Mouse (Mus musculus) olfactory bulb, adult 2 months (tissue): ENCODE data around the gene Timeless. TPM values are rescaled to one million over a fixed set of nuclear protein-coding genes. Genes with fewer than 3 reads are reported as not detected.
"Not testable (repeated sequence)": the region's sequence is repeated elsewhere in the genome, so short reads cannot be mapped to it uniquely, and the experiment has no call there.

Source experiments
- H3K27ac ChIP-seq: fragments of 200-500 bp; 2 replicates; pipeline ENCODE4 v1.5.1; 2012; ENCODE audit warnings: low read depth, low read length; ENCODE audit not compliant: insufficient read depth
- H3K4me1 ChIP-seq: fragments of 200-500 bp; 2 replicates; pipeline ENCODE4 v1.6.1; 2012; ENCODE audit warnings: low read length; ENCODE audit not compliant: control insufficient read depth, insufficient read depth
- H3K4me3 ChIP-seq: fragments of 200-500 bp; 2 replicates; pipeline ENCODE4 v1.5.1; 2012; ENCODE audit warnings: mild to moderate bottlenecking, low read depth, low read length, moderate library complexity; ENCODE audit not compliant: insufficient read depth
- CTCF ChIP-seq: fragments of 200-500 bp; IDR thresholded peaks from 2 replicates; pipeline ENCODE4 v1.5.1; 2012; ENCODE audit warnings: low read depth, mild to moderate bottlenecking, low read length, moderate library complexity; ENCODE audit not compliant: insufficient read depth
- POLR2A ChIP-seq: fragments of 200-500 bp; IDR thresholded peaks from 2 replicates; pipeline ENCODE4 v1.6.1; 2012; ENCODE audit warnings: mild to moderate bottlenecking, low read depth, low read length, moderate library complexity; ENCODE audit not compliant: insufficient read depth
- WGBS: fragments of 180-500 bp; shearing (Covaris S2); methylation state at CpG from one replicate; pipeline ENCODE4 v1.1.7; 2018; 5-methylcytosine and 5-hydroxymethylcytosine counted together
- polyA plus RNA-seq: library from polyadenylated mRNA; stranded (reverse); fragments of >200 nt; gene quantifications from 2 replicates; pipeline ENCODE4 v1.2.4, GENCODE M21; 2012; ENCODE audit warnings: low replicate concordance; ENCODE audit not compliant: missing spikeins, insufficient read depth, insufficient read length

The Timeless gene
- polyA plus RNA-seq = not detected in 2 replicates

DNA sequence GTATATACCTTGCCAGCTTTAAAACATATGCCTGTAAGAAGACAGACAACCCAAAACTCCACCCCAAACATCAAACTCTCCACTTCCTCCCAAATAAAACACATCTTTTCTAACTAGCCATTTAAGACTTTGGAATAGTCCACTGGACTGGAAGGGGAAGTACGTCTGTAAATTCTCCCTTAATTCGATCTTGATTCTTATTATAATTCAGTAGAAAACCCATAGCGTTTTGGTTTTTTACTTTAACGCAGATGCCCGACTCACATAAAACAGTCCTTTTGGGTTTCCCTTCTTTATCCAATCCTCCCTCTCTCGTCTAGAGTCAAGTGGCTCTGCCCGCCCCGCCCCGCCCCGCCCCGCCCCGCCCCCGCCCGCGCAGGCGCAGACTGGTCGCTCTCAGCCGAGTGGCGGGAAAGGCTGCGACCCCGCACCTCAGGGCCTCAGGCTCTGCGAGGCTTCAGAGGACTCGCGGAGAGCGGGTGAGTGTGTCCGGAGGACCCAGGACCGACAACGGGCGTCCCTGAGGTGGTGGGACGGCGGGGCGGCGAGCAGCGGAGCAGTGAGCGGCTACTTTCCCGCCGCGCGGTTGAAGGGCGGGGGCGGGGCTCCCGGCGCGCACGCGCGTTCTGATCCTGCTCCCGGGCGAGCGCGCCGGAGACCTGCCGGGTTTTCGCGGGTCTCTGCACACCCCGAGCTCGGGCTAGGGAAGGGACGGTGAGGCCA, at the start of gene Timeless:
Gene Timeless, plus strand, starts transcription at position 369 of the 723 bp plus-strand sequence.
- no peaks in the 10 kb centered on the region; the same call in 1 of the 2 replicates for H3K4me1 ChIP-seq
- WGBS = under 1% methylated on average over 57 of the region's 58 CpGs
- TF ChIP-seq CTCF (no peak), POLR2A (peak; percentile 93)
- H3K27ac ChIP-seq = peak within 1 kb of the TSS; percentile 97
- peak within 1 kb of the TSS; percentile 99 for H3K4me3 ChIP-seq

DNA sequence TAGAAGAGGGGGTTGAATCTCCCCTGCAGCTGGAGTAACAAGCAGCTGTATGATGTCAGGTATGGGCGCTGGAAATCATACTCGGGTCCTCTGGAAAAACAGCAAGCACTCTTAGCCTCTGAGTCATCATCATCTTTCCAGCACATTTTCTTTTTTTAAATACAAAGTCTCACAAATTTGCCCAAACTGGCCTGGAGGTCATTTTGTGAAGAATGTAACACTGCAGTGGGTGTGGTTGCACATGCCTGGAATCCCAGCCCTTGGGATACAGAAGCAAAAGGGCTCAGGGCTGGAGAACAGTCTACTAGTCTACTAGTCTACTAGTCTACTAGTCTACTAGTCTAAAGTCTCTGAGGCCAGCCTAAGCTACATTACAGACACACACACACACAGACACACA, 47.6 kb upstream of the Timeless start:
- 82% methylated on average over 2 of the region's 2 CpGs for WGBS
- no peak for TF ChIP-seq CTCF
- TF ChIP-seq POLR2A = no peak
- no peak overlapping the region for H3K27ac ChIP-seq

GRCm38 (mm10) chr10:128185277-128185940, 46.5 kb upstream of the Timeless start:
- no peak for TF ChIP-seq POLR2A
- no peak for TF ChIP-seq CTCF
- no peak overlapping the region for H3K27ac ChIP-seq
- no peak overlapping the region for H3K4me3 ChIP-seq
- WGBS = 83% methylated on average over 6 of the region's 6 CpGs
- H3K4me1 ChIP-seq = no peaks in the 10 kb centered on the region

More for the DNA sequence above, 47.6 kb upstream of the Timeless start:
- H3K4me3 ChIP-seq = no peak overlapping the region
- H3K4me1 ChIP-seq = no peaks in the 10 kb centered on the region

DNA sequence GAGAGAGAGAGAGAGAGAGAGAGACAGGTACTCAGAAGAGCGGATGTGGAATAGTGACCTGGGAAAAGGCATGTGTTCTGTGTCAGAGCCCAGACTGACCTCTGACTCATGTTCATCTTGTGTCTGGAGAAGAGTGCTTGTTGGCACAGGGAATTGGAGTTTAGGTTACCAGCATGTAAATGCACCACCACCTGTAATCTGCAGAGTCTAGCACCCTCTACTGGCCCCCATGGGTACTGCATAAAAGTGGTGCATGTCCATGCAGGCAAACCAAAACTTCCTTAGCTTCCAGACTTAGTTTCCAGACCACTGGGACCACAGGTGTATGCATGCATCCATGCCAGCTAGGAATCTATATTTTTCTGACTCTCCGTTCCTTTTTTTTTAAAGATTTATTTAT, 45.9 kb upstream of the Timeless start:
- no peak overlapping the region for H3K4me3 ChIP-seq
- no peak overlapping the region for H3K27ac ChIP-seq
- H3K4me1 ChIP-seq = no peaks in the 10 kb centered on the region
- WGBS = 62% methylated on average over 2 of the region's 2 CpGs
- TF ChIP-seq POLR2A (no peak), CTCF (no peak)

GRCm38 (mm10) chr10:128187181-128187605, 44.7 kb upstream of the Timeless start:
- Histone ChIP-seq H3K4me1 (no peaks in the 10 kb centered on the region), H3K4me3 (no peak overlapping the region), H3K27ac (no peak overlapping the region)
- no peak for TF ChIP-seq CTCF
- TF ChIP-seq POLR2A = no peak
- 71% methylated on average over 5 of the region's 5 CpGs for WGBS

DNA sequence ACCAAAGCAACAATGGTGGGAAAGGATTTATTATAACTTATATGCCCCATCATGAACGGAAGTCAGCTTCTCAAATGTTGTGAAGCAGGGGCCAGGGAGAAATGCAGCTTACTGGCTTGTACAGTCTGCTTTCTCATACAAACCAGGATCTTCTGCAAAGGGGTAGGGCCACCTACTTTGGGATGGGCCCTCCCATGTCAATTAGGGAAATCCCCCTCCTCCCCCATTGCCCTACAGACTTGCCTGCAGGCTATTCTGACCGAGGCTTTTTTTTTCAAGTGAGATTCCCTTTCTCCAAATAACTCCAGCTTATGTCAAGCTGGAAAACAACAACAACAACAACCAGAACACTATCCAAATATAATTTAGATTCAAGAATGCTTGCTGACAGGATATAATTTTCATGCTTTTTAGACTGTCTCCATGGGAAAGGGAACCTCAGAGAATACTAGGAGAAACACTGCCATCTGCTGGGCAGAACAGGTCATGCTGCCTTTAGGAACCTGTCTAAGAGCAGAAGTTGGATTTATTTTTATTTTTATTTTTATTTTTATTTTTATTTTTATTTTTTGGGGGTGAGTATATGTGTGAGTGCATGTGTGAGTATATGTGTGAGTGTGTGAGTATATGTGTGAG, 43.5 kb upstream of the Timeless start:
- H3K4me3 ChIP-seq = no peak overlapping the region
- H3K27ac ChIP-seq = no peak overlapping the region; the same call in 1 of the 2 replicates
- WGBS = 22% methylated on average over 2 of the region's 2 CpGs
- no peaks in the 10 kb centered on the region for H3K4me1 ChIP-seq
- TF ChIP-seq POLR2A (no peak), CTCF (no peak)

GRCm38 (mm10) chr10:128191472-128191871, 40.4 kb upstream of the Timeless start:
- TF ChIP-seq POLR2A = no peak
- no peak for TF ChIP-seq CTCF
- H3K27ac ChIP-seq = no peak overlapping the region
- WGBS = 93% methylated on average over 2 of the region's 2 CpGs
- H3K4me3 ChIP-seq = no peak overlapping the region
- H3K4me1 ChIP-seq = no peaks in the 10 kb centered on the region

- H3K27ac ChIP-seq, H3K4me1 ChIP-seq, H3K4me3 ChIP-seq: not testable (repeated sequence)
- WGBS = 91% methylated on average over 3 of the region's 3 CpGs
These were observed 39.7 kb upstream of the Timeless start for GRCm38 (mm10) chr10:128192030-128192766.

- WGBS = 94% methylated on average over 6 of the region's 6 CpGs
These were observed 38.8 kb upstream of the Timeless start for GRCm38 (mm10) chr10:128193113-128193512.

More at GRCm38 (mm10) chr10:128193113-128193512, 38.8 kb upstream of the Timeless start:
- Histone ChIP-seq H3K27ac (no peak overlapping the region), H3K4me1 (no peaks in the 10 kb centered on the region), H3K4me3 (no peak overlapping the region)
- TF ChIP-seq CTCF = no peak
